Mouse (Mus musculus): ENCODE measurements at regions not wholly inside any gene's neighbourhood (a gene's known extent, or its start where the extent isn't known, plus 50 kb on each side); places are given as distances from the start of the nearest gene placed in this dataset.

DNA sequence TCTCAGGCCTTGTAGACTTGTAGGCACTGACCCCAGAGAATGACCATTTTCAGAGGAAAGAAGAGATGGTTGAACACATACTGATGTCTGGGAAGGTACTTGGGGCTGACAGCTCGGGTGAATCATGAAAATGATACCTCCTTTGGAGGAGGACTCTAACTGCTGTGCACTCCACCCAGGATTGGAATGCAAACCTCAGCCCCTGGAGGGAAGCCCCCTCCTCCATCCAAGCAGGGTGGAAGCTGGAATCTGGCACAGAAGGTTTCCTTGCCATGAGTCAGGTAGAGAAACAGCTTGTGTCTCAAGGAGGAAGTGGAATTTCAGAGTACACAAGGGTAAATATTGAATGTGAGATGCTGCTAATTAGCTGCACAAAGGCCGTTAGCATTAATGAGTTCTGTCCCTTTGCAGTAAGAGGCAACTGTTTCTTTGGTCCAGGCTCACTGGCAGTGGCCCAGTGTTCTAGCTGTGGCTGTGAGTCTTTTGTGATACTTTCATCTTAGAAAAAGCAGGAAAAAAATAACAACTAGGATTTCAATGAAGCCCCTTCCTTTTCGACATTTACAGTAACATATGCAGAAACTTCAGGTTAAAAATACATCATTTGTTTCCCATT is 129.4 kb upstream of the Ncam1 start:
- H3K9ac ChIP-seq (ENCODE audit: control insufficient read depth, low read depth, low read length, poor library complexity, severe bottlenecking) = no peak overlapping the region
- no peaks in the 10 kb centered on the region for H3K4me1 ChIP-seq (ENCODE audit: control insufficient read depth in 1 of 2, insufficient read depth in 2 of 2, low read length in 2 of 2)
- H3K27me3 ChIP-seq (ENCODE audit: control insufficient read depth in 1 of 2, insufficient read depth in 2 of 2, low read length in 2 of 2) = no peaks in the 10 kb centered on the region
- H3K27ac ChIP-seq (ENCODE audit: control insufficient read depth, low read depth, low read length) = no peak overlapping the region
- no peaks in the 10 kb centered on the region for H3K36me3 ChIP-seq (ENCODE audit: control insufficient read depth in 1 of 2, insufficient read depth in 2 of 2, low read length in 2 of 2)
- H3K9me3 ChIP-seq (replicated peaks; ENCODE audit: insufficient read depth, low read length) = no peaks in the 10 kb centered on the region
- TF ChIP-seq POLR2AphosphoS2 (IDR thresholded peaks at IDR 0.05; ENCODE audit: low read length) = no peak
- no peak for TF ChIP-seq TCF12 (IDR thresholded peaks at IDR 0.05; ENCODE audit: low read depth, low read length)
- no peak for TF ChIP-seq MXI1 (IDR thresholded peaks at IDR 0.05; ENCODE audit: low read depth, low read length)
- no peak for DNase-seq (ENCODE audit: low read depth, low spot score)
- H3K79me2 ChIP-seq (ENCODE audit: control insufficient read depth, insufficient read depth, low read length, poor library complexity) = no peaks in the 10 kb centered on the region
- H3K4me3 ChIP-seq (ENCODE audit: control insufficient read depth in 1 of 2, insufficient read depth in 1 of 2, low read depth in 2 of 2, low read length in 2 of 2) = no peak overlapping the region

GRCm38 (mm10) chr9:49927281-49927680 is 128.6 kb upstream of the Ncam1 start:
- DNase-seq (ENCODE audit: low read depth, low spot score) = no peak
- Histone ChIP-seq H3K27me3 (ENCODE audit: control insufficient read depth in 1 of 2, insufficient read depth in 2 of 2, low read length in 2 of 2) (no peaks in the 10 kb centered on the region), H3K27ac (ENCODE audit: control insufficient read depth, low read depth, low read length) (no peak overlapping the region), H3K9me3 (replicated peaks; ENCODE audit: insufficient read depth, low read length) (no peaks in the 10 kb centered on the region), H3K36me3 (ENCODE audit: control insufficient read depth in 1 of 2, insufficient read depth in 2 of 2, low read length in 2 of 2) (no peaks in the 10 kb centered on the region), H3K4me1 (ENCODE audit: control insufficient read depth in 1 of 2, insufficient read depth in 2 of 2, low read length in 2 of 2) (no peaks in the 10 kb centered on the region), H3K9ac (ENCODE audit: control insufficient read depth, low read depth, low read length, poor library complexity, severe bottlenecking) (no peak overlapping the region), H3K79me2 (ENCODE audit: control insufficient read depth, insufficient read depth, low read length, poor library complexity) (no peaks in the 10 kb centered on the region), H3K4me3 (ENCODE audit: control insufficient read depth in 1 of 2, insufficient read depth in 1 of 2, low read depth in 2 of 2, low read length in 2 of 2) (no peak overlapping the region)
- TF ChIP-seq TAL1 (IDR thresholded peaks at IDR 0.05; ENCODE audit: low read length) = no peak
- no peak for TF ChIP-seq HCFC1 (IDR thresholded peaks at IDR 0.05; ENCODE audit: low read depth, low read length)
- TF ChIP-seq ZMIZ1 (IDR thresholded peaks at IDR 0.05; ENCODE audit: low read depth, low read length) = no peak
- TF ChIP-seq MXI1 (IDR thresholded peaks at IDR 0.05; ENCODE audit: low read depth, low read length) = no peak
- no peak for TF ChIP-seq JUND (IDR thresholded peaks at IDR 0.05; ENCODE audit: low read depth, low read length)
- no peak for TF ChIP-seq CHD1 (IDR thresholded peaks at IDR 0.05; ENCODE audit: low read depth, low read length)
- no peak for TF ChIP-seq CHD2 (IDR thresholded peaks at IDR 0.05; ENCODE audit: low read length)
- no peak for TF ChIP-seq UBTF (IDR thresholded peaks at IDR 0.05; ENCODE audit: borderline replicate concordance, insufficient read depth, low read depth, low read length)
- no peak for TF ChIP-seq SMC3 (IDR thresholded peaks at IDR 0.05; ENCODE audit: low read depth, low read length)
- no peak for TF ChIP-seq SIN3A (IDR thresholded peaks at IDR 0.05; ENCODE audit: low read length)
- no peak for TF ChIP-seq MAFK (IDR thresholded peaks at IDR 0.05; ENCODE audit: borderline replicate concordance, low read depth, low read length)
- TF ChIP-seq GATA1 (IDR thresholded peaks at IDR 0.05; ENCODE audit: low read depth, low read length) = no peak
- TF ChIP-seq KAT2A (conservative IDR thresholded peaks at IDR 0.05; ENCODE audit: low read depth, low read length) = no peak
- no peak for TF ChIP-seq RCOR1 (IDR thresholded peaks at IDR 0.05; ENCODE audit: low read depth, low read length)
- TF ChIP-seq MYB (IDR thresholded peaks at IDR 0.05; ENCODE audit: low read depth, low read length) = no peak
- TF ChIP-seq TBP (IDR thresholded peaks at IDR 0.05; ENCODE audit: low read depth, low read length) = no peak
- TF ChIP-seq ZNF384 (IDR thresholded peaks at IDR 0.05; ENCODE audit: low read depth, low read length) = no peak
- no peak for TF ChIP-seq EP300 (IDR thresholded peaks at IDR 0.05; ENCODE audit: low read depth in 1 of 2, low read length in 2 of 2)
- no peak for TF ChIP-seq ZKSCAN1 (IDR thresholded peaks at IDR 0.05; ENCODE audit: low read depth, low read length)
- no peak for TF ChIP-seq USF1 (IDR thresholded peaks at IDR 0.05; ENCODE audit: low read depth, low read length)

Data from MEL (cell line).